ENCODE assay signal across 21 mouse cellular contexts in the genomic region with DNA sequence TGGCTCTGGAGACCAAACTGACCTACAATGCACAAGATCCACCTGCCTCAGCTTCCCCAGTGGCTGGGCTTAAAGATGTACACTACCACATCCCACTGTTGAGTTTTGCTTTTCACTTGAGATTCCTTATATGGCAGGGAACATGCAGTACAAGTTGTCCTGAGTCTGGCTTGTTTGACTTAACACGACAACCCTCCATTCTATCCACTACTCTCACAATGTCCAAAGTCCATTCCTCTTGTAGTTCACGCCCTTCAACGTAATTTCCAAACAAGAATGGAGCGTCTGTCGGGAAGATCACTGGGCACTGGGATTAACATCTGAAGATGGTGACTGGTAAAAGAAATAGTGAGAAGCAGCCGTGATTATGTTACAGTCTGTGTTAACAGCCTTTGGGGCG.
"Had no signal": no experiment of that assay in that cellular context is flagged by ENCODE, and none has a peak within 500 bp of the region (broad histone marks: within the 10 kb centered on the region; RNA-seq: fewer than 3 reads in every experiment).

No protein-coding gene starts in this region.

- H3K36me3 ChIP-seq: limb, embryonic 12.5 days; limb, embryonic 15.5 days; midbrain, embryonic 10.5 days; midbrain, embryonic 13.5 days; neural tube, embryonic 12.5 days; neural tube, embryonic 15.5 days had no signal

- H3K9ac ChIP-seq: limb, embryonic 12.5 days; limb, embryonic 15.5 days; liver, embryonic 12.5 days; liver, embryonic 15.5 days; lung, embryonic 14.5 days; midbrain, embryonic 13.5 days; neural tube, embryonic 12.5 days; neural tube, embryonic 15.5 days had no signal

- H3K27me3 ChIP-seq: limb, embryonic 12.5 days; limb, embryonic 15.5 days; liver, embryonic 12.5 days; liver, embryonic 15.5 days; megakaryocyte, embryonic 14.5 days; midbrain, embryonic 13.5 days; neural tube, embryonic 12.5 days; neural tube, embryonic 15.5 days had no signal

- ATAC-seq: inflammation-experienced regulatory T-cells, adult 6 months; liver, embryonic 12.5 days; lung, postnatal 0 days; midbrain, embryonic 13.5 days had no signal

- DNase-seq: kidney, adult 9 months; kidney, postnatal 14 days; kidney, postnatal 4 days; left cerebral cortex, postnatal 4 days; lung, embryonic 14.5 days; right cerebral cortex, adult 18-20 months; right cerebral cortex, postnatal 25 days; thymus, adult 18-20 months; thymus, postnatal 36 days had no signal

- H3K4me1 ChIP-seq: liver, embryonic 12.5 days; liver, embryonic 15.5 days; midbrain, embryonic 13.5 days; neural tube, embryonic 12.5 days; neural tube, embryonic 15.5 days had no signal

- H3K4me2 ChIP-seq: limb, embryonic 12.5 days; limb, embryonic 15.5 days; liver, embryonic 12.5 days; liver, embryonic 15.5 days; lung, embryonic 14.5 days; midbrain, embryonic 13.5 days; neural tube, embryonic 12.5 days; neural tube, embryonic 15.5 days had no signal

- H3K27ac ChIP-seq: limb, embryonic 12.5 days; limb, embryonic 15.5 days; liver, embryonic 12.5 days; liver, embryonic 15.5 days; macrophage; midbrain, embryonic 10.5 days; midbrain, embryonic 13.5 days; neural tube, embryonic 12.5 days; neural tube, embryonic 15.5 days had no signal

- H3K4me3 ChIP-seq: limb, embryonic 12.5 days; limb, embryonic 15.5 days; liver, embryonic 12.5 days; liver, embryonic 15.5 days; megakaryocyte, embryonic 14.5 days; midbrain, embryonic 10.5 days; midbrain, embryonic 13.5 days; neural tube, embryonic 12.5 days; neural tube, embryonic 15.5 days had no signal

- H3K9me3 ChIP-seq: limb, embryonic 12.5 days; limb, embryonic 15.5 days; liver, embryonic 12.5 days; liver, embryonic 15.5 days; megakaryocyte, embryonic 14.5 days; midbrain, embryonic 10.5 days; midbrain, embryonic 13.5 days; neural tube, embryonic 12.5 days; neural tube, embryonic 15.5 days had no signal
